Mouse (Mus musculus) thymus, postnatal 25 days (tissue): Measurements from ENCODE around the gene 3300002I08Rik.
"Not testable (repeated sequence)": the region's sequence is repeated elsewhere in the genome, so short reads cannot be mapped to it uniquely, and the experiment has no call there.

Experiments
- DNase-seq: peaks from one replicate; pipeline ENCODE4 v3.0.0; 2022

3300002I08Rik gene

DNA sequence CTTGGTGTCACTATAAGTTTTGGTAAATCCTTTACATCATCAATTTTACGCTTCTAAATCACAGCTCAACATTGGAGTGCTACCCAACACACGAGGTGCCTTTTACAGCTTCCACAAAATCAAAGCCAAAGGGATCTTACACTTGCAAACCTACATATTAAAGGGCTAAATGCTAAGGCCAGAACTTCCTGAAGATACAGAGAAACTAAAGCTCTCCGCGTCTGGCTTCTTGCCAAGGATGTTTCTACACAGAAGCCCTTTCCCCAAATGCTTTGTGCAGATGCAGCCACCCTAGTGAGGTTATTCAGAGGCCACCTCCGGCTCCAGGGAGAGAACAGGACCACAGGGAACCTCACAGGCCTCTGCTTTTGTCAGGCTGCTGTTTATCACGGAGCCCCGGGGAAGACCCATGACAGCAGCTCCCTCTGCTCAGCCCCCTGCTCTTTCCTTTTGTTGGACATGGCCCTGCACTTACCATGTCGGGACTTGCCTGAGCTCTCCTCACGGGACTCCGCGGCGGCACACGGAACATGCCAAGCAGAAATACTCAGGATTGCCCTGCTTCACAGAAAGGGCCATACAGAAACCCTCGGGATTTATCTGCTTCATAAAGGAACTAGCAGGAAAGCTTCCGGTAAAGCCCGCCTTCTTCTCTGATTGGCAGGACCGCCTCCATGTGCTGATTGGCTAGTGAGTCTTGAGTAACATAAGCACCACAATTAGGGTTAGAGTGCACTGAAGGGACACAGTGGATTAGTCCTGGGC is at the start of gene 3300002I08Rik:
TSS of gene 3300002I08Rik (minus strand) at position 653 of the 765 bp plus-strand sequence.
- DNase-seq = peak; percentile 84

DNA sequence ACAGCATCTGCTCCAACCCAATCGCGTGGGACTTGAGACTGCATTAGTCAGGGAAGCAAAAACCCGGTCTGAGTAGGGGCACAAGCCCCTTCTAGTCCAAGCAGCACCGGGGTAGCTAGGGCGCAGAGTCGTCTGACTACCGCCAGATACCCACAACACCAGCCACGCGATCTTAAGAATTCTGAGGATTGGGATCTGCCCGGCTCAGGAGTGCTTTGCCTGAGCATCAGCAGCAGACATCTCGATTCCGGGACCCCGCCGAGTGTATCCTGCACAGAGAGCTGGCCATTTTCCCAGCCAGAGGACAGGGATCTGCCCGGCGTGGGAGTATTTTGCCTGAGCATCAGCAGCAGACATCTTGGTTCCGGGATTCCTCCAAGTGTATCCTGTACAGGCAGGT is 49.6 kb upstream of the 3300002I08Rik start:
- DNase-seq = not testable (repeated sequence)

DNA sequence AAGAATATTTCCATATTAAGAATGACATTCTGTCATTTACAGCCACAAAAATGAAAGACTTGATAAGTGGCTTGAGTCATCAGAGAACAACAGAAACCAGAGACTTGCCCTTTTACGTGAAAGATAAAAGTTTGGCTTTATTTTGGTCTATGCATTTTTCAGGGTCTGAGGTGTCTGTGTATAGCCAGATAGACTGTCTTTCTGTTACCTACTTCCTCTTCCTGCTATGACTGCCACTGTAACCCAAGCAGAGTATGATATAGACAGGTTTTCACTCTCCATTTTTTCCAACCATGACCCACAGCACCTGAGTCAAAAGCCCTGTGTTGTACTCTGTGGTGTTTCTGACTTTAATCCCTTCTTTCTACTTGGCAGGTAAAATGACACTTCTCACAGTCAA is 27.6 kb upstream of the 3300002I08Rik start:
- no peak for DNase-seq

DNA sequence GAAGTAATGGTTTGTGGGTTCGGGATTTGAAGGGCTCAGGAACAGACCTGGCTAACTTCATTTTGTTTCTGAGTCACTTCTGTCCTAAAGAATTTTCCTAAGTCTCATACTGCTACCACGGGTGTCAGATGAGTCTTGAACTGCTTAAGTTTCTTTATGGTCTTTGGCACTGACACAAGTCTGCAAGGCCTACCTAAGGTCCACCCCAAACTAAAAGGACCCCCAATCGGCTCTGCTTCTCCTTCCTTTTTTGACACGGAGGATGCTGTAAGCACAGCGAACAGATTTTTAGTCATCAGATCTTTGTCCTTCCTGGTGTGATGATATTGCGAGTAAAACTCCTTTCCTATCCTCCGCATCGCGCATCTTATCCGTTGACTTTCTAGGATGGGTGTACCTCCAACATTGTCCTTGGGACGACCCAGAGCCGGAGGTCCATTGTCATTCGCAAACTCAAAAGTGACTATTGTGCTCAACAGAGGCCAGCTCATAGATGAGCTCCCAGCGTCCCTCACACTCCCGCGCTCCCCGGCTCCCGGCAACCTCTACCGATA is 23.1 kb upstream of the 3300002I08Rik start:
- DNase-seq = not testable (repeated sequence)

DNA sequence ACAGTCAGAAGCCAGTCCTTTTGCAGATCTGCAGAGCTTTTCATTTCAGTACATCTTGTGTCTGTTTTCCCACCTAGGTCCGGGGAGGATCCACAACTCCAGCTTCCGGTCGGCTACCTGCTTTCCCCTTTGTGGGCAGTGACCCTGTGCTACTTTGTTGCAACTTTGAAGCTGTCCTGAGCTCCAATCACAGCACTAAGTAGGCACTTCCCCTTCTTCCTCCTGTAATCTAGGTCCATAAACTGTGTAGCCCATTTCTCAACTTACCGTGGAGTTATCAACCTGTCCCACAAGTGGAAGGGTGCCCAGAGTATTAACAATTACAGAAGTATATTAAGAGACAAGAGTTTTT is 289 bp upstream of the 3300002I08Rik start:
- DNase-seq = no peak

DNA sequence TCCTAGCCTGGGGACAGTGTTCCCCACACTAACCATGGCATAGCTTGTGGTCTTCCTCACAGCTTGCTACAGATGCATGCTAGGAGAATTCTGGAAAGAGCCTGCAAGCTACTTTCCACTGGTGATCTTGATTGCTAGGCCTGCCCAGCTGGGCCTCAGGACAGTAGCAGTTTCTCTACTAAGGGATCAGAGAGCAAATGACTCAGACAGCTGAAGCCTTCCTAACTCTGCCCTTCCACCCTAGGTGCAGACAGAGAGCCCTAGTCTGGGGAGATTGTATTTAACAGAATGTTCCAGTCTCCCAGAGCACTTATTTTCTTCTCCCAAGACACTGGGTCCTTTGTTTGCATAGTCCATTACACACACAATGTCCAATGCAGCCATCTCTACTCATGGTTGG is 5.4 kb downstream of the 3300002I08Rik start:
- DNase-seq = not testable (repeated sequence)

DNA sequence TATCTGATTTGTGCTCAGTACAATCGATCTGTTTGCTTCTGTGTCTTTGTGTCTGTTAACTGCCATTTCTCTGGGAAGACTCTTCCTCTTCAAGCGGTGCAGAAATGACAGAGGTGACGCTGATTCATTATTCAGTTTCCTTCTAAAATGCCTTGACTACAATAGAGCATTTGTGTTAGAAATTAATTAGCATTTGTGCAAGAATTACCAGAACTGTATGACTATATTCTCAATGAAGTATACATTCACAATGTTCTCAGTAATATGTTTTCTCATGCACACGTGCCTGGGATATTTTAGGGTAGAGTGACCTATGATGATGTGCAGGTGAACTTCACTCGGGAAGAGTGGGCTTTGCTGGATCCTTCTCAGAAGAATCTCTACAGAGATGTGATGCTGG is 39.2 kb downstream of the 3300002I08Rik start, which contains the start of gene Gm10130:
TSS of gene Gm10130 (plus strand) at position 301 of the 400 bp plus-strand sequence.
- no peak for DNase-seq

DNA sequence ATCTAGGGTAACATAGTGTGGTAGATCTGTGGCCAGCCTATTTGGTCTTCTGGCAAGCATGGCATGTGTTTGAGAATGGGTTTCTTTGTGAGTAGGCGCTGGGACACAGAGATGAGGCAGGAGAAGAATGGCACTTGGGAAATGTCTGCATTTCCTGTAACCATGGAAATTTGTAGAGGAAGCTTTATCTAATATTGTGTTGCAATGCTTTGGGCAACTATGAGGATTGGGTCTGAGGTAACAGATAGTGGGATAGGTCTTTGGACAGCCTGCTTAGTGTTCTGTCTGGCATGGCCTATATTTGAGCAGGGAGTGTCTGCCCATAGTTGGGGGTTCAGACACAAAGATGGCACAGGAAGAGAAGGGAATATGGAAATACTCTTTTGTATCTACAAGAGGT is 43.6 kb downstream of the 3300002I08Rik start:
- DNase-seq = no peak

DNA sequence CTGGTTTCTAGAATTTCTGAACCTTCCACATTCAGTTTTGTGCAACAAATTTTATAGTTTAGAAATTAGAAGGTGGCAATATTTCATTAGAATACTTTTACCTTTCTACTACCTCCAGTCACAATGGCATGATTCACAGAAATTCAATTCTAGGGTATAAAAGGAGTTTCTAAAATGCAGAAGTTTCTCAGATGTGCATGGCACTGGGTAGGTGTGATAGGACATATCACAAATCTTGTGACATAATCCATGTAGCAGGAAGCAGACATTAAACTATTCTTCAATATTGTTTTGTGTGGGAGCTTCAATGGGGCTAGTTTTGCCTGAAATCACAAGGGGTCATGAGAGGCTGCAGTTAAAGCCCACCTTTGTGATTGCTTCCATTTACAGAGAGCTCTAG is 46.4 kb downstream of the 3300002I08Rik start:
- no peak for DNase-seq

DNA sequence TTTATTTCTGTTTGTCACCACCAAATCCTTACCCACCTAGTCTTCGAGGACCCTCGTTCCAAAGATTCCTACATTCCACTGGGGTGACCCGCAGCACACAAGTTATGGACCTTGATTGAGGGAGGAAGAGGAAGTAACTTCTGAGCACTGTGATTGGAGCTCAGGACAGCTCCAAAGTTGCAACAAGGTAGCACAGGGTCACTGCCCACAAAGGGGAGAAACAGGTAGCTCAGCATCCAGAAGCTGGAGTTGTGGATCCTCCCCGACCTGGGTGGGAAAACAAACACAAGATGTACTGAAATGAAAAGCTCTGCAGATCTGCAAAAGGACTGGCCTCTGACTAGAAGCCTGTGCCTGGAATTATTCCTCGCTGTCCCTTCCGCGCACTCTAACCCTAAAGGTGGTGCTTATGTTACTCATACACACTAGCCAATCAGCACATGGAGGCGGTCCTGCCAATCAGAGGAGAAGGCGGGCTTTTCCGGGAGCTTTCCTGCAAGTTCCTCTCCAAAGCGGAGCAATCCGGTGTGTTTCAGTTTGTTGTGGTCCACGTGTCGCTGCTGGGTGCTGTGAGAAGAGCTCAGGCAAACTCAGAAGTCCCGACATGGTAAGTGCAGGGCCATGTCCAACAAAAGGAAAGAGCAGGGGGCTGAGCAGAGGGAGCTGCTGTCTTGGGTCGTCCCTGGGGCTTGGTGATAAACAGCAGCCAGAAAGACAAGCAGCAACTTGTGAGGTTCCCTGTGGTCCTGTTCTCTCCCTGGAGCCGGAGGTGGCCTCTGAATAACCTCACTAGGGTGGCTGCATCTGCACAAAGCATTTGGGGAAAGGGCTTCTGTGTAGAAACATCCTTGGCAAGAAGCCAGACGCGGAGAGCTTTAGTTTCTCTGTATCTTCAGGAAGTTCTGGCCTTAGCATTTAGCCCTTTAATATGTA is 51.3 kb downstream of the 3300002I08Rik start:
- peak; percentile 87 for DNase-seq

DNA sequence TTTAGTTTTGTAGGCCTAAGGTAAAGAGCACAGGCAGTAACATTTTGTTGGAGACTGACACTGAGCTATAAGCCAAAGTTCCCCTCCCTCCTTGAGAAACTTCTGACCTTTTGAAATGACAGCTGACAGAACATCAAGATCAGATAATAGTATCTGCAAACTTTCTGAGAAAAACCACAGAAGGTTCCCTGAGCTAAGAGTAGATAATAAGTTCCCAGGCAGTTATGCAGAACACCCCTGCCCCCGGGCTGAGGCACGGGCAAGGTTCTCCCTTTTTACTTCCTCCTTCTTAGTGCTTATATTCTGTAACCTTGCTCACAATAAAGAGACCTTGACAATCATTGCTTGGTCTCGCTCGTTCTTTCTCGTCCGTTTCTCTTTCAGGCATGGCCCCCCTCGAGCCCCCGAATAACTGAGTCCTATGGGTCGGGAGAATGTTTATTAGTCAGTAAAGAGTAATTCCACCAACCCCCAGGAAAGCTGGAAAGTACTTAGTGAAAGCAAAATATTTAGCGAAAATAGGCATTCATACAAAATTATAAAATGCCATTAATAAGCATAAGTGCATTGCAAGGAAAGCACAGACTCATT is 55.3 kb downstream of the 3300002I08Rik start:
- DNase-seq = peak; percentile 11

DNA sequence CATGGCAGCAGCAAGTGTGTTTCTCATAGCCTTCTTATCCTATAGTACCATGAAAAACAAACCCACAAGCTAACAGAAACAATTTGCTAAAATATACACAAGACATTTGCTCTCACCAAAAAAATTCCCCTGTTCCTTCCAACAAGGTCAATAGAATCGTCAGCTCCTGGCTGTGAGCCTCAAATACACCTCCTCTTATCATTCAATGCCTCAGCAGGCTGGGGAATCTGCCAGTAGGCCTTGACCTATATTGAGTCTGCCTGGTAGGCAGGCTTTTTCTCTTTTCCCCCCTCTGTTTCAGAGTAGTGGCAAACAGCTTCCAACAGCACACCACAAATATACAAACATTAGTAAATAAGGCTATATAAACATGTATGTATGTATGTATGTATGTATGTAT is 63.5 kb downstream of the 3300002I08Rik start:
- DNase-seq = no peak

DNA sequence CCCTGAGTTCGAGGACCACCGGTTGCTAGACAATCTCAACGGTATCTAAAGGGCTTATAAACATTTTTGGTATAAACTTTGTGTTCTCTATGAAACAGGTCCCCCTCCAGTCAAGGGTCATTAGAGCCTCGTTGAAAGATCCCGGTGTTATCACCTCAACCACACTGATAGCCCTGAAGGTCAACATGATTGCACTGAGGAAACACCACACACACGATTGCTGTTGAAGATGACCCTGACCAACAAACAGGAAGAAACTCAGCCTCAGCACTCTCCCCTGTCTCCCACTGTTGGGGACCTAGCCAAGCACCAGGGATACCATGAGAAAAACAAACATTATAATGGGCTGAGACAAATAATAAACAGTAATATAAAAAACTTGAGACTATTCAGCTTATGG is 68.9 kb downstream of the 3300002I08Rik start:
- no peak for DNase-seq
